Mouse (Mus musculus): Measurements from ENCODE around the gene 3110040M04Rik. TPM values are rescaled to one million over a fixed set of nuclear protein-coding genes. Genes with fewer than 3 reads are reported as not detected.
"Not testable (repeated sequence)": the region's sequence is repeated elsewhere in the genome, so short reads cannot be mapped to it uniquely, and the experiment has no call there.

3110040M04Rik gene
- polyA plus RNA-seq, 1 experiment from 2014 or later, result not detected

DNA sequence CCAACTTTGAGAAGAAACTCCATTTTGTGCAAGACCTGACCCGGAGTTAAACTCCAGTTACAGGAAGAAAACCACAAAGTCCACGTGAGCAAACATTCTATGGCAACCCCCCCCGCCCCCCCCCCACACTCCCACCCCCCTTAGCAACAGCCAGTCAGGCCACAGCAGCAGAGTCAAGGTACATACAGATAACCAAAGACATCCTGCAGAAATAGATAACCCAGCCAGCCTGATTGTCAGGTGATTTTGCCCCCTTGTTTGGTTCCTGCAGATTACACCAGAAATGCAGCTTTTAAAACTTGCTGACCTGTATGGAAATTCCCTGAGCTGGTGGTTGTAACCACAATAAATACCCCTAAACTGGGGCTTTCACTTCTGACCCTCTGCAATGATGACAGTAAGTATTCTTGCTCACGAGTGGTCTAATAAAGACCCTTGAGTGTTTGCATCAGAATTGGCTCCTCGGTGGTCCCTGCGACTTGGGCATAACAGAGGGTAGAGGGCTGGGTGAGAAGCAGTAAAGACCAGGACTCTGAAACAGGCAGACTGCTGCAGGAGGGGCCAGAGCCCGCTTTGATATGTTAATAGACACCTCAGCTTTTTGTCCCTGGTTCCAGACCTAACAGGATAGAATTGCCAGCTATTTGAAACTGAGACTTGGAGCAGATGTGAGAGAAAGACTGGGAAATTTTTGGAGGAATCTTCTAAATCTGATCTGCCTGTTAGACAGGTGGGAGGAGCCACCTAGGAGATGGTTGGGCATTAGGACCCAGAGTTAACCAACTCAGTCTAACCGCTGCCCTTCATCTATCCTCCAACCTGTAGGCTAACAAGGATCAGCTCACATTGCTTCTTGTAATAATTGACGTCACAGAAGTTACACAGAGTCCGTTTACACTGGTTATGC, 26.6 kb upstream of the 3110040M04Rik start:
- H3K27ac ChIP-seq, result peak overlapping the region; percentile 5; the same call in 1 of the 2 replicates
- H3K4me3 ChIP-seq, result peak overlapping the region; percentile 29
- H3K27me3 ChIP-seq, result no peaks in the 10 kb centered on the region
- H3K36me3 ChIP-seq, result no peaks in the 10 kb centered on the region
- H3K9me3 ChIP-seq, result no peaks in the 10 kb centered on the region
- no peak for ATAC-seq (ENCODE audit: insufficient number of reproducible peaks, insufficient read depth, low FRiP score, low TSS enrichment, low read depth)
- peaks cover 15% of the 10 kb centered on the region; the same call in 1 of the 2 replicates for H3K4me1 ChIP-seq
- peak overlapping the region; percentile 54 for H3K4me2 ChIP-seq
- 14% methylated on average over 10 of the region's 10 CpGs for WGBS
- no peak overlapping the region for H3K9ac ChIP-seq

DNA sequence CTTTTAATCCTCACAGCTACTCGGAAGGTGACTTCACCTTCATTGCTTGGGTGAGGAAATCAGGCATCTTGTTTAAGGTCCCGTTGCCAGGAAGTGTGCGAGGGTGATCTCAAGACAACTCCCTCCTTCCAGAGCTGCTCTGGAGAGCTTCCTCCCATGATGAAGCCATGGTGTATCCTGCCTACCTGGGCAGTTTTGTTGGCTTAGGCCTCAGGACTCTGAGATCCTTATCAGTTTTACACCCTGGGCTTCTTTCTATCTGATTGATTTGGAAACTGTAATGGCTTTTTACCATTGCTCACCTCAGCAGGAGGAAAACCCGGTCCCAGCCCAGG, 26.0 kb upstream of the 3110040M04Rik start:
- 21% methylated on average over 4 of the region's 4 CpGs for WGBS
- H3K4me3 ChIP-seq, result peak overlapping the region; percentile 29
- ATAC-seq (ENCODE audit: insufficient number of reproducible peaks, insufficient read depth, low FRiP score, low TSS enrichment, low read depth), result no peak
- H3K4me1 ChIP-seq, result peaks cover 15% of the 10 kb centered on the region; the same call in 1 of the 2 replicates
- H3K27me3 ChIP-seq, result no peaks in the 10 kb centered on the region
- no peak overlapping the region for H3K9ac ChIP-seq
- H3K4me2 ChIP-seq, result peak overlapping the region; percentile 54
- H3K36me3 ChIP-seq, result no peaks in the 10 kb centered on the region
- H3K27ac ChIP-seq, result no peak overlapping the region
- H3K9me3 ChIP-seq, result no peaks in the 10 kb centered on the region

DNA sequence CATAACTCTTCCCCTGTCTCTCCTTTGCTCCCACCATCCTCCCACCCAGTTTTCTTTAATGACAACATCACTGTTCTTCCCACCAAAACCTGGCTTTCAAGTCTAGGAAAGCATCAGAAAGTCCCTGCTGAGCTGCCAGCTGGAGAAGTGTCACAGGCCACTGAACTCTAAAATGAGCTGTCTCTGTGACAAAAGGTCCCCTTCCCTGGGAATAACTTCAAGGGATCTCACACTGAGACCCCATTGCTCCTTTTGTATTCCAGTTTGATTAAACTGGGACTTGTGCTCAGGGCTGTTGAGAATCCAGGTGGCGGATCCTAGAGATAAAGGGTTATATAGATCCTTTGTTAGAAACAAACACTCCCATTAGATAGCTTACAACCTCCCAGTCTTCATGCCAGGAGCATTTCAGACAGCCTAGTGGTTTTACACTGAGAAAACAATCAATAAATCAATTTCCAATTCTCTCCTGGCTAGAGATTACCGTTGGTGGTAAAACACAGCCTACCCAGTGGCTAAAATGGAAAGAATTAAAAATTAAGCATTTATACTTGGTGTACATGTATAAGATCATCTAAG, 25.3 kb upstream of the 3110040M04Rik start:
- Histone ChIP-seq H3K9ac (no peak overlapping the region), H3K9me3 (no peaks in the 10 kb centered on the region), H3K27ac (no peak overlapping the region), H3K4me1 (peaks cover 15% of the 10 kb centered on the region; the same call in 1 of the 2 replicates), H3K4me3 (no peak overlapping the region), H3K27me3 (no peaks in the 10 kb centered on the region), H3K4me2 (no peak overlapping the region), H3K36me3 (no peaks in the 10 kb centered on the region)
- ATAC-seq (ENCODE audit: insufficient number of reproducible peaks, insufficient read depth, low FRiP score, low TSS enrichment, low read depth), result no peak
- WGBS, result 62% methylated on average over 2 of the region's 2 CpGs

DNA sequence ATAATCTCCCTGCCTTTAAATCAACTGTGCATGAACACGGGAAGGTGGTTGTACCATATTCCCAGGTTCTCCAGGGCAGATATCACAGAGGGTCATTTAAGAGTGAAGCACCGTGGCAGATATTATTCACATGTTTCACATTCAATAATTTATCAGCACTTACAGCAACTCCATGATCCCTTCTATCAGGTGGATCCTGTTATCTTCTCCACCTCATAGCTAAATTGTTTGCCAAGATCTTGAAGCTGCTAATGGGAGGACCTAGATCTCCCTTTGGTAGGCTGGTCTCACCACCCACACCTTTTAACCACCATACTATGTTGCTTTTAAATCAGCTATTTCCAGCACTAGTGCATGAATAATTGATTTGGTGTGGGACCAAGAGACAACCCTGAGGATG, 23.8 kb upstream of the 3110040M04Rik start:
- Histone ChIP-seq H3K27ac (no peak overlapping the region), H3K36me3 (no peaks in the 10 kb centered on the region), H3K4me2 (no peak overlapping the region), H3K9ac (no peak overlapping the region), H3K27me3 (no peaks in the 10 kb centered on the region), H3K4me3 (no peak overlapping the region), H3K4me1 (peaks cover 15% of the 10 kb centered on the region; the same call in 1 of the 2 replicates), H3K9me3 (no peaks in the 10 kb centered on the region)
- WGBS, result 90% methylated on average over 2 of the region's 2 CpGs
- no peak for ATAC-seq (ENCODE audit: insufficient number of reproducible peaks, insufficient read depth, low FRiP score, low TSS enrichment, low read depth)

DNA sequence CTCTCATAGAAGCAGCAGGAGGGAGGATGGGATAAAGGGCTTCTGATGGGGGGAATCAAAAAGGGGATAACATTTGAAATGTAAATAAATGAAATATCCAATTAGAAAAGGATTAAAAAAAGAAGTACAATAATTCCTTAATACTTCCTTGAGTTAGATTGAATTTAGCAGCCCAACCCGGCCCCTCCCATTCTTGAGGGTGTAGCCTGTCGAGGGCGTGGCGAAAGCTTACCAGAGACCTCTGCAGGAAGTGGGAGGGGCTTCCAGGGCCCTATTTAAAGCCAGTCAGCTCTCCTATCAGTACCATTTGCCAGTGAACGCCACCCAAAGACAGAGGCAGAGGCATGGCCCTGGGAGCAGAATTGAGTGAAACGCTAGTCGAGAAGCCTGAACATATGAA, 21.7 kb upstream of the 3110040M04Rik start, which contains the start of gene Gm47985:
Gm47985 (plus strand) TSS at position 272 of the 400 bp plus-strand sequence.
- not testable (repeated sequence) for H3K9me3 ChIP-seq; H3K4me3 ChIP-seq; H3K36me3 ChIP-seq; H3K4me1 ChIP-seq; H3K27me3 ChIP-seq; ATAC-seq (ENCODE audit: insufficient number of reproducible peaks, insufficient read depth, low FRiP score, low TSS enrichment, low read depth); H3K4me2 ChIP-seq; H3K9ac ChIP-seq; H3K27ac ChIP-seq
- WGBS, result 100% methylated on average over 1 of the region's 7 CpGs

DNA sequence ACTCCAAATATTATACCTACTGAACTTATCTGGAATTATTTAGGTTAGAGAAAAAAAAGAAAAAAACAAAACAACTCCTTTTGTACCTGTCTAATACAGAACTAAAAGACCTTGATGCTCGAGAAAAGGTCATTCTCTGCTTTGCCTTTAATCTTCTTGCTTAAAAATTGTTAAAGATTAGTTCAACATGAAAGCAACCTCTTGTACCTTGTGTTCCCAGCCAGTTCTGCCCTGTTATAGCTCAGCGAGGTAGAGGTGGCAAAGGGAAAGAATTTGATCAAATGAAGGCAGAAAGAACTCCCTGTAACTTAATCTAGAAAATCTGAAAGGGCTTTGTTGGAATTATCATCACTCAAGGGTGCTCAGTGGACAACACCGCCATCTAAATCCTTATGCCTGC, 17.7 kb upstream of the 3110040M04Rik start:
- H3K27me3 ChIP-seq; H3K9ac ChIP-seq; H3K36me3 ChIP-seq; ATAC-seq (ENCODE audit: insufficient number of reproducible peaks, insufficient read depth, low FRiP score, low TSS enrichment, low read depth); H3K4me3 ChIP-seq; H3K27ac ChIP-seq; H3K4me2 ChIP-seq; H3K9me3 ChIP-seq; H3K4me1 ChIP-seq: not testable (repeated sequence)
- 67% methylated on average over 3 of the region's 3 CpGs for WGBS

DNA sequence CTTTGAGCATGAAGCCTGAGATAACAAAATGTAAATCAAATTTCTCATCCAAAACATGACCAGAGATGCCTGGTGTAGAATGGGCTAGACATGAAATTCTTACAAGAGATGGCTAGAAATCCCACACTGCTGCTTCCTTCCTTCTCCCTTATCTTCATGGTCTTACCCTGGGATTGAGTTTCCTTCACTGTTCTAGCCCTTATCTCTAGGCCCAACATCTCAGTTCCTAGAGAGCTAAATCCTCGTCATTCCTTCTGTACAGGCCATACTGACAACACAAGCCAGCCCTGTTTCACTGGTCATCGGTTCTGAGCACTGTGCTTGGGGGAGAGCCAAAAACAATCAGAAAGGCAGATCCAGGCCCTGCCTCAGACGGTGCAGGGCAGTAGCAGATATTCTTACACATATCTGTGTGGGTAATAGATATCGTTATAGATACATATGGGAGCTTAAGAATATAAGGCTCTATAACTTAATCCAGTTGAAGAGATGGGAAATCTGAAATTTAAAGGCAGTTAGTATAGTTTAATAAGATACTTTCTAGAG, 17.0 kb upstream of the 3110040M04Rik start:
- not testable (repeated sequence) for ATAC-seq (ENCODE audit: insufficient number of reproducible peaks, insufficient read depth, low FRiP score, low TSS enrichment, low read depth); H3K27me3 ChIP-seq; H3K9ac ChIP-seq; H3K36me3 ChIP-seq; H3K4me1 ChIP-seq; H3K9me3 ChIP-seq; H3K4me2 ChIP-seq; H3K4me3 ChIP-seq; H3K27ac ChIP-seq
- 83% methylated on average over 4 of the region's 4 CpGs for WGBS

DNA sequence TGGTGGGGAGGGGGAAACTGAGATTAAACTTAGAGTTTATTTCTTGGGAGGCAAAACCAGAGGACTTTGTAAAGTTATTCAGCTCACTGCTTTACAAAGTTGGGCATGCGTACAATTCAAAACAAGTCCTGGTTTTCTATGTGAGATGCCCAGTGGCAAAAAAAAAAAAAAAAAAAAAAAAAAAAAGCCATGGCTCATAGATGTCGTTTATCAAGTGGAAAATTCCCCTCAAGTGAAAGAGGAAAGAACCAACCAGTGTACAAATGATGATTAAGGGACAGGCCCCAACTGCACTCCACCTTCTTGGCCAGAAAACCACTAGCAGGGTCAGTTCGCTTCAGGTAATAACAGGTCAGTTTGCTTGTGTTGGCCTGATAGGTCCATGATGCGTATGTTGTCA, 15.5 kb upstream of the 3110040M04Rik start:
- no peaks in the 10 kb centered on the region for H3K4me1 ChIP-seq
- no peak for ATAC-seq (ENCODE audit: insufficient number of reproducible peaks, insufficient read depth, low FRiP score, low TSS enrichment, low read depth)
- no peaks in the 10 kb centered on the region for H3K36me3 ChIP-seq
- no peaks in the 10 kb centered on the region for H3K9me3 ChIP-seq
- no peak overlapping the region for H3K27ac ChIP-seq
- no peaks in the 10 kb centered on the region for H3K27me3 ChIP-seq
- H3K9ac ChIP-seq, result no peak overlapping the region
- 77% methylated on average over 4 of the region's 4 CpGs for WGBS
- H3K4me2 ChIP-seq, result no peak overlapping the region
- no peak overlapping the region for H3K4me3 ChIP-seq

DNA sequence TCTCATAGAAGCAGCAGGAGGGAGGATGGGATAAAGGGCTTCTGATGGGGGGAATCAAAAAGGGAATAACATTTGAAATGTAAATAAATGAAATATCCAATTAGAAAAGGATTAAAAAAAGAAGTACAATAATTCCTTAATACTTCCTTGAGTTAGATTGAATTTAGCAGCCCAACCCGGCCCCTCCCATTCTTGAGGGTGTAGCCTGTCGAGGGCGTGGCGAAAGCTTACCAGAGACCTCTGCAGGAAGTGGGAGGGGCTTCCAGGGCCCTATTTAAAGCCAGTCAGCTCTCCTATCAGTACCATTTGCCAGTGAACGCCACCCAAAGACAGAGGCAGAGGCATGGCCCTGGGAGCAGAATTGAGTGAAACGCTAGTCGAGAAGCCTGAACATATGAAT, 11.8 kb upstream of the 3110040M04Rik start, which contains the start of gene Gm8947:
Gm8947 (plus strand) TSS at position 302 of the 400 bp plus-strand sequence.
- H3K4me1 ChIP-seq; H3K27ac ChIP-seq; H3K27me3 ChIP-seq; H3K4me2 ChIP-seq; H3K36me3 ChIP-seq; H3K9me3 ChIP-seq; ATAC-seq (ENCODE audit: insufficient number of reproducible peaks, insufficient read depth, low FRiP score, low TSS enrichment, low read depth); H3K9ac ChIP-seq; H3K4me3 ChIP-seq: not testable (repeated sequence)
- whole genome bisulfite sequencing, result 100% methylated on average over 1 of the region's 7 CpGs

DNA sequence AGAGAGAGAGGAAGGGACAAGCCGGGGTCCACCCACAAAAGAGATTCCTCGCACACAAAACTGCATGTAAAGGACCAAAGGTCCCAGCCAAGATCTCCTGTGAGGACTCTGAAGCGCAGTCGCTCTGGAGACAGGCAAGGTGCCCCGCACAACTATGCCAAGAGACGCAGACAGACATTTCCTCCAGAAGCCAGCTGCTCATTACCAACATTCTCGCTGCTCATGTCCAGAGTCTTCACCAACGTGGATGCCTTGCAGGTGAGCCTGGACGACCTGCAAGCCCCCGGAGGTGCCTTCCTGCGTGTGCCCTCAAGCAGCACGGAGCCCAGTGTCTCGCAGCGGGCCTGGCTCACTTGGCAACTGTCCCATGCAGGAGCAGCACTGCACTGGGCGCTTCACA, 11.2 kb upstream of the 3110040M04Rik start:
- WGBS, result 91% methylated on average over 15 of the region's 15 CpGs
- ATAC-seq (ENCODE audit: insufficient number of reproducible peaks, insufficient read depth, low FRiP score, low TSS enrichment, low read depth); H3K9ac ChIP-seq: not testable (repeated sequence)

DNA sequence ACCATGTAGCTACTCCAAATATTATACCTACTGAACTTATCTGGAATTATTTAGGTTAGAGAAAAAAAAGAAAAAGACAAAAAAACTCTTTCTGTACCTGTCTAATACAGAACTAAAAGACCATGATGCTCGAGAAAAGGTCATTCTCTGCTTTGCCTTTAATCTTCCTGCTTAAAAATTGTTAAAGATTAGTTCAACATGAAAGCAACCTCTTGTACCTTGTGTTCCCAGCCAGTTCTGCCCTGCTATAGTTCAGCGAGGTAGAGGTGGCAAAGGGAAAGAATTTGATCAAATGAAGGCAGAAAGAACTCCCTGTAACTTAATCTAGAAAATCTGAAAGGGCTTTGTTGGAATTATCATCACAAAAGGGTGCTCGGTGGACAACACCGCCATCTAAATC, 7.9 kb upstream of the 3110040M04Rik start:
- WGBS, result 66% methylated on average over 4 of the region's 4 CpGs
- not testable (repeated sequence) for H3K4me2 ChIP-seq; H3K9me3 ChIP-seq; H3K27ac ChIP-seq; H3K27me3 ChIP-seq; H3K4me1 ChIP-seq; H3K4me3 ChIP-seq; ATAC-seq (ENCODE audit: insufficient number of reproducible peaks, insufficient read depth, low FRiP score, low TSS enrichment, low read depth); H3K9ac ChIP-seq; H3K36me3 ChIP-seq

More for the DNA sequence above, 11.2 kb upstream of the 3110040M04Rik start:
- not testable (repeated sequence) for H3K36me3 ChIP-seq, H3K4me2 ChIP-seq, H3K9me3 ChIP-seq, H3K27ac ChIP-seq, H3K4me1 ChIP-seq, H3K4me3 ChIP-seq, H3K27me3 ChIP-seq

DNA sequence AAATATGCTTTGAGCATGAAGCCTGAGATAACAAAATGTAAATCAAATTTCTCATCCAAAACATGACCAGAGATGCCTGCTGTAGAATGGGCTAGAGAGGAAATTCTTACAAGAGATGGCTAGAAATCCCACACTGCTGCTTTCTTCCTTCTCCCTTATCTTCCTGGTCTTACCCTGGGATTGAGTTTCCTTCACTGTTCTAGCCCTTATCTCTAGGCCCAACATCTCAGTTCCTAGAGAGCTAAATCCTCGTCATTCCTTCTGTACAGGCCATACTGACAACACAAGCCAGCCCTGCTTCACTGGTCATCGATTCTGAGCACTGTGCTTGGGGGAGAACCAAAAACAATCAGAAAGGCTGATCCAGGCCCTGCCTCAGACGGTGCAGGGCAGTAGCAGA, 7.2 kb upstream of the 3110040M04Rik start:
- H3K27ac ChIP-seq; H3K4me3 ChIP-seq; H3K4me2 ChIP-seq; H3K4me1 ChIP-seq; H3K9me3 ChIP-seq; ATAC-seq (ENCODE audit: insufficient number of reproducible peaks, insufficient read depth, low FRiP score, low TSS enrichment, low read depth); H3K27me3 ChIP-seq; H3K36me3 ChIP-seq; H3K9ac ChIP-seq: not testable (repeated sequence)
- 76% methylated on average over 3 of the region's 3 CpGs for WGBS
